8 mouse cellular contexts compared by ENCODE assay signal in genomic region chr8:119574437-119575365, GRCm38 (mm10). TPM values are rescaled to one million over a fixed set of nuclear protein-coding genes. Genes with fewer than 3 reads are reported as not detected.
DNase-seq lines count a peak whose midpoint lies in the region; ATAC-seq and TF ChIP-seq lines count a peak whose summit lies in the region.

Hsdl1 (minus strand) TSS chr8:119575183.
Dnaaf1 (plus strand) TSS chr8:119575235.

- TF ChIP-seq EP300 in liver, embryonic 14.5 days (IDR thresholded peaks at IDR 0.05; ENCODE audit: low read depth): no peak

- WGBS in forebrain, embryonic 10.5 days: under 1% methylated on average over 89 of the region's 97 CpGs
- WGBS in heart, embryonic 15.5 days: under 1% methylated on average over 70 of the region's 97 CpGs
- under 1% methylated on average over 81 of the region's 97 CpGs for WGBS in liver, embryonic 14.5 days (ENCODE audit: insufficient replicate concordance)
- WGBS in stomach, embryonic 15.5 days: under 1% methylated on average over 89 of the region's 97 CpGs

- H3K4me1 ChIP-seq in forebrain, embryonic 10.5 days: peaks cover 37% of the 10 kb centered on the region
- peaks cover 14% of the 10 kb centered on the region for H3K4me1 ChIP-seq in heart, embryonic 15.5 days (replicated peaks)
- H3K4me1 ChIP-seq in liver, embryonic 14.5 days (replicated peaks; ENCODE audit: control insufficient read depth in 2 of 2, insufficient read depth in 2 of 2, low read length in 1 of 2): peaks cover 11 to 19% of the 10 kb centered on the region in 2 experiments; a peak in 3 of 4 replicates
- peaks cover 19% of the 10 kb centered on the region for H3K4me1 ChIP-seq in stomach, embryonic 15.5 days

- peak; percentile 90 for ATAC-seq in heart, embryonic 15.5 days (replicated peaks; ENCODE audit: insufficient number of reproducible peaks, insufficient read depth, low FRiP score, low read depth)
- ATAC-seq in liver, embryonic 14.5 days (ENCODE audit: insufficient read depth): peak; percentile 89
- peak; percentile 82 for ATAC-seq in stomach, embryonic 15.5 days (ENCODE audit: insufficient read depth, low FRiP score, low read depth)

- peak; percentile 37 for TF ChIP-seq CTCF in liver, embryonic 14.5 days (IDR thresholded peaks at IDR 0.05; ENCODE audit: low read depth)

- peak within 1 kb of the TSS; percentile 73 for H3K9ac ChIP-seq in heart, embryonic 15.5 days
- H3K9ac ChIP-seq in liver, embryonic 14.5 days (replicated peaks): peak within 1 kb of the TSS; percentile 67
- peak within 1 kb of the TSS; percentile 60 for H3K9ac ChIP-seq in stomach, embryonic 15.5 days

- H3K36me3 ChIP-seq in forebrain, embryonic 10.5 days (replicated peaks): peaks cover 6% of the 10 kb centered on the region; the same call in 1 of the 2 replicates
- no peaks in the 10 kb centered on the region for H3K36me3 ChIP-seq in heart, embryonic 15.5 days
- H3K36me3 ChIP-seq in liver, embryonic 14.5 days (replicated peaks; ENCODE audit: control insufficient read depth, insufficient read depth, low read depth): no peaks in the 10 kb centered on the region
- no peaks in the 10 kb centered on the region for H3K36me3 ChIP-seq in stomach, embryonic 15.5 days

- peak within 1 kb of the TSS; percentile 93 for H3K27ac ChIP-seq in forebrain, embryonic 10.5 days
- H3K27ac ChIP-seq in heart, embryonic 15.5 days: peak within 1 kb of the TSS; percentile 59
- H3K27ac ChIP-seq in liver, embryonic 14.5 days: peak within 1 kb of the TSS; percentile 6
- H3K27ac ChIP-seq in stomach, embryonic 15.5 days: peak within 1 kb of the TSS; percentile 49

- H3K27me3 ChIP-seq in forebrain, embryonic 10.5 days (ENCODE audit: poor library complexity, severe bottlenecking): peaks cover 54% of the 10 kb centered on the region
- H3K27me3 ChIP-seq in heart, embryonic 15.5 days: peaks cover 24% of the 10 kb centered on the region
- no peaks in the 10 kb centered on the region for H3K27me3 ChIP-seq in liver, embryonic 14.5 days (ENCODE audit: control insufficient read depth, insufficient read depth, low read length)
- peaks cover 3% of the 10 kb centered on the region; the same call in 1 of the 2 replicates for H3K27me3 ChIP-seq in stomach, embryonic 15.5 days (replicated peaks)

- H3K4me3 ChIP-seq in forebrain, embryonic 10.5 days: peak within 1 kb of the TSS; percentile 94
- peak within 1 kb of the TSS; percentile 74 for H3K4me3 ChIP-seq in heart, embryonic 15.5 days
- peak within 1 kb of the TSS; percentile 71 to 73 for H3K4me3 ChIP-seq in liver, embryonic 14.5 days (ENCODE audit: insufficient read depth in 1 of 2, low read depth in 2 of 2, low read length in 2 of 2)
- H3K4me3 ChIP-seq in stomach, embryonic 15.5 days (replicated peaks): peak within 1 kb of the TSS; percentile 68

- peak; percentile 89 to 92 for DNase-seq in CD8-positive naive resting alpha-beta T cell, adult 2 months (ENCODE audit: low read depth in 2 of 2, low spot score in 2 of 2)
- peak; percentile 77 for DNase-seq in c-Kit-positive CD71-negative TER-119-negative erythroid progenitor cells, embryonic 14.5 days (ENCODE audit: low read depth)
- DNase-seq in forebrain, embryonic 10.5 days (ENCODE audit: extremely low spot score, low spot score): peak; percentile 94
- peak; percentile 97 to 98 for DNase-seq in kidney, postnatal 25 days
- peak; percentile 82 to 84 (median 84) for DNase-seq in liver, embryonic 14.5 days (ENCODE audit: low read depth in 3 of 3, low spot score in 3 of 3)
- peak; percentile 95 for DNase-seq in neural tube, embryonic 10.5 days (ENCODE audit: extremely low spot score, low spot score)

- H3K9me3 ChIP-seq in forebrain, embryonic 10.5 days: no peaks in the 10 kb centered on the region
- H3K9me3 ChIP-seq in heart, embryonic 15.5 days (replicated peaks): no peaks in the 10 kb centered on the region
- H3K9me3 ChIP-seq in liver, embryonic 14.5 days (ENCODE audit: control insufficient read depth, low read length): no peaks in the 10 kb centered on the region
- no peaks in the 10 kb centered on the region for H3K9me3 ChIP-seq in stomach, embryonic 15.5 days

- H3K4me2 ChIP-seq in heart, embryonic 15.5 days: peak within 1 kb of the TSS; percentile 85
- peak within 1 kb of the TSS; percentile 95 for H3K4me2 ChIP-seq in liver, embryonic 14.5 days (ENCODE audit: low read depth)
- H3K4me2 ChIP-seq in stomach, embryonic 15.5 days: peak within 1 kb of the TSS; percentile 96

RNA-seq across cellular contexts. Expression of gene Hsdl1, which starts in this region (rescaled TPM):
- polyA plus RNA-seq in forebrain, embryonic 10.5 days (2016; fragmentation: Nextera tagmentation; extraction: Ambion mirVana): 61.9 and 66.0 TPM in 2 replicates
- polyA plus RNA-seq in heart, embryonic 15.5 days (2015; fragmentation: Nextera tagmentation; extraction: Ambion mirVana): 25.4 and 39.8 TPM in 2 replicates
- 6.9 and 7.5 TPM in 2 replicates for polyA plus RNA-seq in liver, embryonic 14.5 days (2012; rRNA removed)
- polyA plus RNA-seq in liver, embryonic 14.5 days (2014; fragmentation: Nextera tagmentation; extraction: Ambion mirVana): 17.0 and 19.3 TPM in 2 replicates
- 31.4 and 32.2 TPM in 2 replicates for polyA plus RNA-seq in stomach, embryonic 15.5 days (2015; fragmentation: Nextera tagmentation; extraction: Ambion mirVana)

RNA-seq across cellular contexts. Expression of gene Dnaaf1, which starts in this region (rescaled TPM):
- 0.11 TPM in 1 of 2 replicates, not detected in the other for polyA plus RNA-seq in forebrain, embryonic 10.5 days (2016; fragmentation: Nextera tagmentation; extraction: Ambion mirVana)
- 0.16 and 0.27 TPM in 2 replicates for polyA plus RNA-seq in heart, embryonic 15.5 days (2015; fragmentation: Nextera tagmentation; extraction: Ambion mirVana)
- polyA plus RNA-seq in liver, embryonic 14.5 days (2012; rRNA removed): 0.03 and 0.06 TPM in 2 replicates
- polyA plus RNA-seq in liver, embryonic 14.5 days (2014; fragmentation: Nextera tagmentation; extraction: Ambion mirVana): 0.04 and 0.13 TPM in 2 replicates
- 0.40 and 0.59 TPM in 2 replicates for polyA plus RNA-seq in stomach, embryonic 15.5 days (2015; fragmentation: Nextera tagmentation; extraction: Ambion mirVana)

Comparison
In these comparisons a context has a peak if more than half of its experiments do, and no peak if none do; other contexts are left out.
1. Peak in every context shown above with its lines: DNase-seq, ATAC-seq, H3K4me3 ChIP-seq and H3K27ac ChIP-seq.
2. H3K27ac ChIP-seq: peak in every context shown above with its lines; median percentile 93 in forebrain, embryonic 10.5 days; 59 in heart, embryonic 15.5 days; 49 in stomach, embryonic 15.5 days; 6 in liver, embryonic 14.5 days.